Mouse (Mus musculus): ENCODE results near the gene Zc3h18. TPM values are rescaled to one million over a fixed set of nuclear protein-coding genes. Genes with fewer than 3 reads are reported as not detected.

Zc3h18 gene
- polyA plus RNA-seq (2015; fragmentation: Nextera tagmentation; extraction: Ambion mirVana): 28.1 and 32.4 TPM in 2 replicates

DNA sequence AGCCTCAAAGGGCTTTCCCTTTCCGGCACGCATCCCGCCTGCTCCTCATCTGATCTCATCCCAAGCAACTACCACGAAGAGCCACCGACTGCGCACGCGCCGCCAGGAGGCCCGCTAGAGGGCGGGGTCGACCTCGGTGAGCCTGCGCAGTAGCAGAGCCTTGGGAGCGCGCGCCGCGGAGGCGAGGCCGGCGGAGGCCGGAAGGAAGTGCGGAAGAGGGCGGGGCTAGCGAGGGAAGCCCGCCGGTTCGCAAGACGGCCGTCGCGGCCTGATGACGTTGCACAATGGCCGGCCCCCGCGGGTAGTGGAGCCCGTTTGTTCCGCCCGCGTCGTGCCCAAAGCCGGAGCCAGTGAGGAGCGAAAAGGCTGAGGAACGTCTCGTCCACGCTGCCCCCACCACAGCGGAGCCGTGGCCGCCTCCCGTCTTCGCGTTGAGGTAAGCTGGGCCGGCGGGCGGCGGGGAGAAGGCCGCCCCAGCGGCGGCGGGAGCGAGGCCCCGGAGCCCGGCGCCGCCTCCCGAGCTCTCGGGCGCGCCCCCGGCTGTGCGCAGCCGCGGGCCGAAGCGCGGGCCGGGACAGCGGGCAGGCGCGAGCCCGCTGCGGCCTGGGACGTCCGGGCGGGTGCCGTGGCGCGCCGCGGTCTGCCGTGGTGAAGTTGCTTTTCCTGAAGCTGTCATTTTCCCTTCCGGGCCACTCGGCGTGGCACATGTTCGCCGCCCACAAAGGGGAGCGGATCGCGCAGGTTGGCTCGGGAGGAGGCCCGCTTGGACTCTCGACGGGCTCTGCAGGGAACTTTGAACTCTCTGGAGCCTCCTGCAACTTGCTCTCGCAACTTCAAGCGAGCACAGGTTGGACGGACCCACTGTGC, at the start of gene Zc3h18:
Gene Zc3h18 (plus strand): TSS at position 245 of the 867 bp plus-strand sequence.
- WGBS: under 1% methylated on average over 104 of the region's 107 CpGs
- peak; percentile 96 for ATAC-seq (ENCODE audit: insufficient read depth, low FRiP score)

DNA sequence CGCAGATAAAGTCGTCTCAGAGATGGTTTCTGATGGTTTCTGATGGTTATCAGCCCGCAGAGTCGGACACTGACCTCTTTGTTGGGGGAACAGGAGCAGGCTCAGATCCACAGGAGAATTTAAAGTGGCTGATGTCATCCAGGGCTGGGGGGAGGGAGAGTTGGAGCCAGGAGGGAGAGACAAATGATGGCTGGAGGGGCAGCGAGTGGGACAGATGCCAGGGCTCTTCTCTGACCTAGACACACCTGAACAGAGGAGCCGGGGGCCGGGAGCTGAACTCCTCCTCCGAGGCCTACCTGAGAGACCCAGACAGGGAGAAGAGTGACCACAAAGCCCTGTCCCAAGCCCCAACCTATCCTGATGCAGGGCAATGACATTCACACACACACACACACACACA, 47.3 kb upstream of the Zc3h18 start:
- Histone ChIP-seq H3K4me1 (ENCODE audit: control insufficient read depth, insufficient read depth, low read length) (peaks cover 55% of the 10 kb centered on the region), H3K9ac (ENCODE audit: low read length) (peak overlapping the region; percentile 22; the same call in 1 of the 2 replicates), H3K27me3 (ENCODE audit: control insufficient read depth, insufficient read depth, low read length) (no peaks in the 10 kb centered on the region; the same call in 1 of the 2 replicates)

More for the DNA sequence above, at the start of gene Zc3h18:
- H3K9me3 ChIP-seq (replicated peaks; ENCODE audit: control insufficient read depth, low read length): no peaks in the 10 kb centered on the region
- H3K4me2 ChIP-seq (ENCODE audit: low read depth, low read length): peak within 1 kb of the TSS; percentile 88
- H3K4me3 ChIP-seq (replicated peaks; ENCODE audit: low read length): peak within 1 kb of the TSS; percentile 86
- no peaks in the 10 kb centered on the region; the same call in 1 of the 2 replicates for H3K36me3 ChIP-seq (ENCODE audit: control insufficient read depth, insufficient read depth, low read length)
- H3K27ac ChIP-seq (ENCODE audit: low read length): peak within 1 kb of the TSS; percentile 96
- peaks cover 19% of the 10 kb centered on the region for H3K4me1 ChIP-seq (ENCODE audit: control insufficient read depth, insufficient read depth, low read length)
- H3K9ac ChIP-seq (ENCODE audit: low read length): peak within 1 kb of the TSS; percentile 92
- no peaks in the 10 kb centered on the region for H3K27me3 ChIP-seq (ENCODE audit: control insufficient read depth, insufficient read depth, low read length)

DNA sequence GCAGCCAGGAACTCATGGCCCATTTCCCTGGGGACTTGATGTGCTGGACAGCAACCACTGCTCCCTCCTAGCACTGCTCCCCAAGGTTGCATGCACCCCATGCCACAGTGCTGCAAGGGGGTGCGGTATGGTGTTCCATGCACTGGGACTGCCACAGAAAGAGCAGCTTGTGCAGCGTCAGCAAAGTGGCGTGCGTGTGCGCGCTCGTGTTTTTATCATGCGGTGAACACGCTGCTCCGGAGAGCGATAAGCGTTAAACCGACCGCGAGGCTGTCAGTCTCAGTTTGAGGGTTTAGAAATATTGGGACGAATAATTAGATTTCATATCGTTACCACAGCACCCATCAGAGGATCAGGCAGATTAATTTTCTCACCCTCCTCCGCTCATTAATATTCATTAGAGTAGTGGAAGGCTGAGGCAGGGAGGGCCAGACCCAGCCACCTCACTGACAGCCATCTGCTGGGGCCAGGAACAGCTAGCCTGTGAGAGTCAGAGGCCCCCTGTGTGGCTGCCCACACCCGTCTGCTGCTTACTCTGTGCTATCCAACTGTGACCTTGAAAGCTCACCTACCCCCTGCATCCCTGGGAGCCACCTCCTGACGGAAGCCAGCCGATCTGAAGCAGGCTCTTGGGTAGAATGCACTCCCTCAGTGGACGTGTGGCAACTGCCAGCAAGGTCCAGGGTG, 46.7 kb upstream of the Zc3h18 start:
- H3K4me3 ChIP-seq (replicated peaks; ENCODE audit: low read length): no peak overlapping the region
- peak; percentile 28; the same call in 1 of the 2 replicates for ATAC-seq (ENCODE audit: insufficient read depth, low FRiP score)
- peak overlapping the region; percentile 72 for H3K27ac ChIP-seq (ENCODE audit: low read length)
- no peaks in the 10 kb centered on the region; the same call in 1 of the 2 replicates for H3K27me3 ChIP-seq (ENCODE audit: control insufficient read depth, insufficient read depth, low read length)
- no peaks in the 10 kb centered on the region for H3K9me3 ChIP-seq (replicated peaks; ENCODE audit: control insufficient read depth, low read length)
- H3K4me1 ChIP-seq (ENCODE audit: control insufficient read depth, insufficient read depth, low read length): peaks cover 49% of the 10 kb centered on the region
- peak overlapping the region; percentile 41; the same call in 1 of the 2 replicates for H3K9ac ChIP-seq (ENCODE audit: low read length)
- no peak overlapping the region for H3K4me2 ChIP-seq (ENCODE audit: low read depth, low read length)
- H3K36me3 ChIP-seq (ENCODE audit: control insufficient read depth, insufficient read depth, low read length): 0 out of 2 replicates have a peak, but pooled peaks cover 7% of the 10 kb centered on the region
- 78% methylated on average over 22 of the region's 22 CpGs for WGBS

More for the DNA sequence above, 47.3 kb upstream of the Zc3h18 start:
- Histone ChIP-seq H3K4me2 (ENCODE audit: low read depth, low read length) (no peak overlapping the region), H3K9me3 (replicated peaks; ENCODE audit: control insufficient read depth, low read length) (no peaks in the 10 kb centered on the region), H3K36me3 (ENCODE audit: control insufficient read depth, insufficient read depth, low read length) (0 out of 2 replicates have a peak, but pooled peaks cover 2% of the 10 kb centered on the region), H3K4me3 (replicated peaks; ENCODE audit: low read length) (no peak overlapping the region), H3K27ac (ENCODE audit: low read length) (no peak overlapping the region)
- ATAC-seq (ENCODE audit: insufficient read depth, low FRiP score): no peak
- WGBS: 65% methylated on average over 8 of the region's 8 CpGs

DNA sequence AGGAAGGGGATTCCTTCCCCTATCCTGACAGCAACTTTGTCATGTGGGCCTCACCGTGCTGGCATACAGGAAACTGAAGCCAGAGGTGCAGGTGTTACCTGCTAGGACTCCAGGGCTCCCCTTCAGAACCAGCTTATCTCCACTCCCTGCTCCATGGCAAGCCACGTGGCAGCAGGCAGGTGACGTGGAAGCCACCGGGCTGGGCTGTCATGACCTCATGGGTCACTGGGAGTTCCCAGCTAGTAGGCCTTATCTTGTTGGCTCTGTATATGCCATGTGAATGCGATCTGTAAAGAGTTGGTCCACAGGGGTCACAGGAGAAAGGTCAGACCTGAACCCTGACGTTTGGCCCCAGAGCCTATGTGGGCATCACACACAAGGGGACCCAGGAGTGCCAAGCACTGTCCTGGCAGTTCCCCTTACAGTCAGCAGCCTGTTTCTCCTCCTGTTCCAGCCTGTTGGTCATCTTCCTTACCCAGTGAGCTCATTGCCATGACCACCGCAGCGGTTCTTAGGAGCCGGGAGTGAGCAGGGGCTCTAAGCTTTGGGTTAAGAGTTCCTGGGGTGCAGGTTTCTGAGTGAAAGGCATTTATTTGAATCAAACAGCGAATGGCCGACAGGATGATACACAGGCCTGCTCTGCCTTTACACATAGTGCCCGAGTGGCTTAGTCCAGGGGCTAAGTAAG, 45.8 kb upstream of the Zc3h18 start:
- Histone ChIP-seq H3K27ac (ENCODE audit: low read length) (peak overlapping the region; percentile 72), H3K36me3 (ENCODE audit: control insufficient read depth, insufficient read depth, low read length) (0 out of 2 replicates have a peak, but pooled peaks cover 12% of the 10 kb centered on the region), H3K27me3 (ENCODE audit: control insufficient read depth, insufficient read depth, low read length) (peaks cover 9% of the 10 kb centered on the region; the same call in 1 of the 2 replicates), H3K9me3 (replicated peaks; ENCODE audit: control insufficient read depth, low read length) (no peaks in the 10 kb centered on the region), H3K4me3 (replicated peaks; ENCODE audit: low read length) (no peak overlapping the region), H3K4me1 (ENCODE audit: control insufficient read depth, insufficient read depth, low read length) (peaks cover 43% of the 10 kb centered on the region), H3K4me2 (ENCODE audit: low read depth, low read length) (no peak overlapping the region), H3K9ac (ENCODE audit: low read length) (peak overlapping the region; percentile 41)
- ATAC-seq (ENCODE audit: insufficient read depth, low FRiP score): peak; percentile 58; the same call in 1 of the 2 replicates
- WGBS: 63% methylated on average over 12 of the region's 12 CpGs

DNA sequence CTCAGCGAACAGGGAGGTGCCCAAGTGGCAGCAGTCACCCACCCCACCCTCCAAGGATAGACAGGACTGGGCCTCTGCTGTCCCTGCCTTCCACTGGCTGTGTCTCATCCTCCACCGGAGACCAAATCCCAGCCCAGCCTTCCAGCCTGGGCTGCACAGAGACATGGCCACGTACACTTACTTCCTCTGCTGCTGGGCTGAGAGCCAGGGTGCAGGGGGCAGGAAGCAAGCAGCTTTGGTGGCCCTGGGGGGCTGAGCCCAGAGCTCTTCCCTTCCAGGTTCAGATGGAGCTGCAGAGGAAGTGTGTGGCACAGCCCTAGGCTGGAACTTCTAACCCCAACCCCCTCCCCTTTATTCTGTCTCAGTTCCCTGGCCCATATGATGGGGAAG, 45.3 kb upstream of the Zc3h18 start:
- peak overlapping the region; percentile 9; the same call in 1 of the 2 replicates for H3K9ac ChIP-seq (ENCODE audit: low read length)
- peaks cover 44% of the 10 kb centered on the region for H3K4me1 ChIP-seq (ENCODE audit: control insufficient read depth, insufficient read depth, low read length)
- WGBS: 48% methylated on average over 3 of the region's 3 CpGs
- H3K27ac ChIP-seq (ENCODE audit: low read length): peak overlapping the region; percentile 72
- H3K36me3 ChIP-seq (ENCODE audit: control insufficient read depth, insufficient read depth, low read length): 0 out of 2 replicates have a peak, but pooled peaks cover 12% of the 10 kb centered on the region
- H3K9me3 ChIP-seq (replicated peaks; ENCODE audit: control insufficient read depth, low read length): no peaks in the 10 kb centered on the region
- H3K4me3 ChIP-seq (replicated peaks; ENCODE audit: low read length): no peak overlapping the region
- H3K27me3 ChIP-seq (ENCODE audit: control insufficient read depth, insufficient read depth, low read length): peaks cover 10% of the 10 kb centered on the region; the same call in 1 of the 2 replicates
- 0 out of 2 replicates have a peak, but pooled peaks have one; percentile 16 for ATAC-seq (ENCODE audit: insufficient read depth, low FRiP score)
- H3K4me2 ChIP-seq (ENCODE audit: low read depth, low read length): no peak overlapping the region

DNA sequence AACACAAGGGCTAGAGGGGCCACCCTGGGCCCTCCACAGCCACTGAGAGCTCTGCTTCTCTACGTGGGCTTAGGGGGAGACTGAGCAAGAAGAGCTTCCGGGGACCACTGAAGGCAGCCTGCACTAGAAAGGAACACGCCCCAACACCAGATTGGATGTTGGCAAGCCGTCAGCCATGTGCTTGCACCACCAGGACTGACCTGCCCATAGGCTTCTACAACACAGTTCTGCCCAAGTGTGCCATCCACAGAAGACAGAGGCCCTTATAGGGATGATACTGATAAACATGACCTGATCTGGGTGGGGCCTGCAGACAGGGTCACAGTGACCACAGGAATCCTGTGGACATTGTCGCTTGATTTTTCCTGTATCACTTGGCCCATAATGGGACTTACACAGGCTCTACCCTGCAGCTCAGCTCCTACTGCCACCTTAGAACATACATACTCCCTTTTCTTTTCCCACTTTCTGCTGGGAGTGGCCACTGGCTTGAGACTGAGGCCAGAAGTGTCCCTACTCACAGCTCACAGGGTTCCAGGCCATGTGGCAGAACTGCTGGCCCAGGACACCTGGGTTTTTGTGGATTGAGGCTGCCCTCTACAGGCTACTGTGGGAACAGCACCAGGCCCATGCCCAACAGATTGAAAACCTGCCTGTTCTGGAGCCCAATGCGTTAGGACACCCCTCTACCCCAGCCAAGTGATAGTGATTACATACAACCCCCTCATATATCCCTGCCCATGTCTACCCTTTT, 43.5 kb upstream of the Zc3h18 start:
- Histone ChIP-seq H3K4me3 (replicated peaks; ENCODE audit: low read length) (no peak overlapping the region), H3K27ac (ENCODE audit: low read length) (no peak overlapping the region), H3K4me1 (ENCODE audit: control insufficient read depth, insufficient read depth, low read length) (peaks cover 37% of the 10 kb centered on the region), H3K9me3 (replicated peaks; ENCODE audit: control insufficient read depth, low read length) (no peaks in the 10 kb centered on the region), H3K27me3 (ENCODE audit: control insufficient read depth, insufficient read depth, low read length) (peaks cover 24% of the 10 kb centered on the region), H3K36me3 (ENCODE audit: control insufficient read depth, insufficient read depth, low read length) (peaks cover 12% of the 10 kb centered on the region; the same call in 1 of the 2 replicates), H3K4me2 (ENCODE audit: low read depth, low read length) (no peak overlapping the region), H3K9ac (ENCODE audit: low read length) (no peak overlapping the region)
- ATAC-seq (ENCODE audit: insufficient read depth, low FRiP score): no peak
- 65% methylated on average over 6 of the region's 6 CpGs for WGBS

DNA sequence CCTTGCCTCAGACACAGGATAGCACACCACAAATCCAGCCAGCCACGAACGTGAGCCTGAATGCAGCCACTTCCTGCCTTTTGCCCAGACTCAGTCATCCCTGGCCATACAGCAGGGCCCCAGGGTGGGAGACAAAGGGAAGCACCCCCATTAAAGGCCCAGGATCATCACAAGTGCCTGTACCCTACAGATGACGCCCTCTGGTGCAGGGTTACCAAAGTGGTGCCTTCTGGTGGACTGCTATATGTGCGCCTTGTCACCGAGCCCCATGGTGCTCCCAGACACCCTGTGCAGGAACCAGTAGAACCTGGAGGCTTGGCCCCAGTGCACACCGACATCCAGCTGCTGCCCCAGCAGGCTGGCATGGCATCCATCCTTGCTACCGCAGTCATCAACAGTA, 42.9 kb upstream of the Zc3h18 start:
- Histone ChIP-seq H3K4me2 (ENCODE audit: low read depth, low read length) (no peak overlapping the region), H3K4me3 (replicated peaks; ENCODE audit: low read length) (no peak overlapping the region), H3K27ac (ENCODE audit: low read length) (no peak overlapping the region), H3K9ac (ENCODE audit: low read length) (no peak overlapping the region), H3K9me3 (replicated peaks; ENCODE audit: control insufficient read depth, low read length) (no peaks in the 10 kb centered on the region), H3K36me3 (ENCODE audit: control insufficient read depth, insufficient read depth, low read length) (peaks cover 12% of the 10 kb centered on the region; the same call in 1 of the 2 replicates), H3K27me3 (ENCODE audit: control insufficient read depth, insufficient read depth, low read length) (peaks cover 24% of the 10 kb centered on the region), H3K4me1 (ENCODE audit: control insufficient read depth, insufficient read depth, low read length) (peaks cover 37% of the 10 kb centered on the region)
- WGBS: 92% methylated on average over 7 of the region's 7 CpGs
- ATAC-seq (ENCODE audit: insufficient read depth, low FRiP score): no peak

Measured in stomach, embryonic 16.5 days (tissue).